Mouse (Mus musculus) forebrain, embryonic 11.5 days (tissue): Measurements from ENCODE around the gene Pdpn. TPM values are rescaled to one million over a fixed set of nuclear protein-coding genes. Genes with fewer than 3 reads are reported as not detected.

Experiments used
- ATAC-seq: fragments of 200-750 bp; cut with Nextera tagmentation; replicated peaks from 2 replicates; pipeline ENCODE4 v1.8.0; 2017; ENCODE audit warnings: moderate TSS enrichment; ENCODE audit not compliant: low FRiP score
- DNase-seq: peaks from one replicate; pipeline ENCODE4 v3.0.0-alpha.2; 2017; ENCODE audit warnings: low spot score
- H3K27ac ChIP-seq: fragments of 300-500 bp; sonication (generic); 2 replicates; pipeline ENCODE4 v1.5.1; 2014; ENCODE audit warnings: low read depth, low read length
- H3K27me3 ChIP-seq: fragments of 300-500 bp; sonication (generic); 2 replicates; pipeline ENCODE4 v1.6.1; 2014; ENCODE audit warnings: mild to moderate bottlenecking, low read length, mixed read lengths; ENCODE audit not compliant: control insufficient read depth, insufficient read depth
- H3K36me3 ChIP-seq: fragments of 300-500 bp; sonication (generic); 2 replicates; pipeline ENCODE4 v1.6.1; 2014; ENCODE audit warnings: mild to moderate bottlenecking, low read length, moderate library complexity, mixed read lengths; ENCODE audit not compliant: control insufficient read depth, insufficient read depth
- H3K4me1 ChIP-seq: fragments of 300-500 bp; sonication (generic); replicated peaks from 2 replicates; pipeline ENCODE4 v1.6.1; 2014; ENCODE audit warnings: low read length, mixed read lengths; ENCODE audit not compliant: control insufficient read depth, insufficient read depth
- H3K4me2 ChIP-seq: fragments of 300-500 bp; sonication (generic); 2 replicates; pipeline ENCODE4 v1.6.1; 2014; ENCODE audit warnings: low read depth, mild to moderate bottlenecking, low read length, moderate library complexity, mixed read lengths; ENCODE audit not compliant: severe bottlenecking
- H3K4me3 ChIP-seq: fragments of 300-500 bp; sonication (generic); 2 replicates; pipeline ENCODE4 v1.5.1; 2014; ENCODE audit warnings: low read depth, low read length
- H3K9ac ChIP-seq: fragments of 300-500 bp; sonication (generic); 2 replicates; pipeline ENCODE4 v1.6.1; 2014; ENCODE audit warnings: low read length
- H3K9me3 ChIP-seq: fragments of 300-500 bp; sonication (generic); 2 replicates; pipeline ENCODE4 v1.6.1; 2016; ENCODE audit warnings: low read length, mixed read lengths; ENCODE audit not compliant: control insufficient read depth
- WGBS: fragments of 180-500 bp; shearing (Covaris S2); extraction: QIAGEN DNeasy Blood & Tissue Kit; methylation state at CpG from one replicate; pipeline ENCODE4 v1.1.7; 2014; 5-methylcytosine and 5-hydroxymethylcytosine counted together
- polyA plus RNA-seq: library from polyadenylated mRNA; unstranded; fragments of >200 nt; fragmentation: Nextera tagmentation; extraction: Ambion mirVana; gene quantifications from 2 replicates; pipeline ENCODE4 v1.2.1, GENCODE M21; 2014

The Pdpn gene
- polyA plus RNA-seq, 1 experiment from 2014 or later: 75.8 TPM

- Histone ChIP-seq H3K27me3 (no peaks in the 10 kb centered on the region), H3K4me2 (no peak overlapping the region), H3K9ac (no peak overlapping the region), H3K4me3 (no peak overlapping the region), H3K4me1 (no peaks in the 10 kb centered on the region), H3K36me3 (no peaks in the 10 kb centered on the region), H3K27ac (no peak overlapping the region), H3K9me3 (no peaks in the 10 kb centered on the region)
- 90% methylated on average over 9 of the region's 9 CpGs for WGBS
- no peak for ATAC-seq
- DNase-seq: no peak
Observed at GRCm38 (mm10) chr4:143239615-143240201, 59.7 kb downstream of the Pdpn start.

- no peak for DNase-seq
- Histone ChIP-seq H3K4me2 (no peak overlapping the region), H3K9me3 (peaks cover 3% of the 10 kb centered on the region; the same call in 1 of the 2 replicates), H3K9ac (no peak overlapping the region), H3K4me3 (no peak overlapping the region), H3K27me3 (no peaks in the 10 kb centered on the region), H3K27ac (no peak overlapping the region), H3K4me1 (no peaks in the 10 kb centered on the region), H3K36me3 (no peaks in the 10 kb centered on the region)
- ATAC-seq: no peak
- 93% methylated on average over 5 of the region's 5 CpGs for WGBS
Observed at GRCm38 (mm10) chr4:143239117-143239516, 60.2 kb downstream of the Pdpn start.

DNA sequence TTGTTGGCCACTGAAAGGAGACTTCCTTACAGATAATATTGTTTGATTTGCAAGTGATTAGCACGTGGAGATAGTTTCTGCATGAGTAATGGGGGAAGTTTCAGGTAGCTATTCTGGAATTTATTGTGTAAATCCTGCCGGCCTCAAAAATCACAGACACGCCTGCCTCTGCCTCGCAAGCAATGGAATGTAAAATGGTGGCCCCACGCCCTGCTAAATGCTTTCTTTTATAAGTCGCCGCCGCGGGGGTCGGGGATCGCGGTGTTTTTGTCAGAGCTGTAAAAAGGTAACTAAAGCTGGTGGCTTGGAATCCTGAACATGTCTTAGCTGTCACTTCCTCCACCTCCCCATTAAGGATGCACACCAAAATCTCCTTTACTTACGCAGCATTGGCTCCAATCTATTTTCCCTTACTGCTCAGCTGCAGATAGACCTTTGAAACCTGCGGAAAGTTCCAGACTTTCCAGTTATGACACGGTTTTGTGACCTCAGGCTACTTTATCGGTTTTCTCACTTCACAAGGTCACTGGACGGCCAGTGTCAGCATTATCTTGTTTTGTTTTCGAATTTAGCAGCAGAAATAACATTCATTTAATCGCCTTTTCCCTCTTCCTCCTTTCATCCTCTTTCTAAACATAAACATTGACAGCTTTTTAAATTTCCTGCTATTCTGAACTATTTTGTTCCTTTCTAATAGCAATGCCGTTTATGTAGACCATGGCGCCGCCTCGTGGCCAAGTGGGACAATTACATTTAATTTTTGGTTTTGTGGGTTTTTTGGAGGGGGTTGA is 60.9 kb downstream of the Pdpn start:
- Histone ChIP-seq H3K9ac (no peak overlapping the region), H3K9me3 (peaks cover 3% of the 10 kb centered on the region; the same call in 1 of the 2 replicates), H3K27ac (no peak overlapping the region), H3K4me1 (no peaks in the 10 kb centered on the region), H3K36me3 (no peaks in the 10 kb centered on the region), H3K4me2 (no peak overlapping the region), H3K27me3 (no peaks in the 10 kb centered on the region), H3K4me3 (no peak overlapping the region)
- DNase-seq (peak; percentile 76), ATAC-seq (no peak)
- WGBS: 26% methylated on average over 23 of the region's 23 CpGs

DNA sequence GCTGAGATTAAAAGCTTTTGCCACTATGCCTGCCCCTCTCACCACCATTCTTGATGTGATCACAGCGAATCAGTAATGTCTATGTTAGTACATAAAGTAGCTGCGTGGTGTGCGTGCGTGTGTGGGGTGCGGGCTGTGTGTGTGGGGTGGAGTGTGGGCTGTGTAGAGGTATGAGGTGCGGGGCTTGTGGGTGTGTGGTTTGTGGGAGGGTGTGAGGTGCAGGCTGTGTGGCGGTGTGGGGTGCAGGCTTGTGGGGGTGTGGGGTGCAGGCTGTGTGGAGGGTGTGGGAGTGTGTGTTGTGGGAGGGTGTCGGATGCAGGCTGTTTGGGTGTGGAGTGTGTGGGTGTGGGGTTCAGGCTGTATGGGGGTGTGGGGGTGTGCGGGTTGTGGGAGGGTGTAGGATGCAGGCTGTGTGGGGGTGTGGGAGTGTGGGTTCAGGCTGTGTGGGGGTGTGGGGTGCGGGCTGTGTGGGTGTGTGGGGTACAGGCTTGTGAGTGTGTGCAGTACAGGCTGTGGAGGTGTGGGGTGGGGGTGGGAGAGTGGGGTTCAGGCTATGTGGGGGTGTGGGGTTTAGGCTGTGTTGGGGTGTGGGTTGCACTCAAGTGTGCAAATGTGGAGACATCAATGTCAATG is 67.5 kb downstream of the Pdpn start:
- no peak overlapping the region for H3K4me3 ChIP-seq
- no peak for DNase-seq
- H3K36me3 ChIP-seq: no peaks in the 10 kb centered on the region
- WGBS: 93% methylated on average over 10 of the region's 10 CpGs
- peak; percentile 58 for ATAC-seq
- no peaks in the 10 kb centered on the region for H3K27me3 ChIP-seq
- H3K27ac ChIP-seq: no peak overlapping the region
- H3K4me2 ChIP-seq: no peak overlapping the region
- peaks cover 3% of the 10 kb centered on the region; the same call in 1 of the 2 replicates for H3K9me3 ChIP-seq
- no peak overlapping the region for H3K9ac ChIP-seq
- no peaks in the 10 kb centered on the region for H3K4me1 ChIP-seq

GRCm38 (mm10) chr4:143231110-143231509 is 68.3 kb downstream of the Pdpn start:
- WGBS: 88% methylated on average over 3 of the region's 3 CpGs
- H3K27me3 ChIP-seq: no peaks in the 10 kb centered on the region
- H3K4me2 ChIP-seq: no peak overlapping the region
- DNase-seq (no peak), ATAC-seq (no peak)
- H3K27ac ChIP-seq: no peak overlapping the region
- H3K4me1 ChIP-seq: no peaks in the 10 kb centered on the region
- no peak overlapping the region for H3K4me3 ChIP-seq
- peaks cover 3% of the 10 kb centered on the region; the same call in 1 of the 2 replicates for H3K9me3 ChIP-seq
- no peaks in the 10 kb centered on the region for H3K36me3 ChIP-seq
- no peak overlapping the region for H3K9ac ChIP-seq

DNA sequence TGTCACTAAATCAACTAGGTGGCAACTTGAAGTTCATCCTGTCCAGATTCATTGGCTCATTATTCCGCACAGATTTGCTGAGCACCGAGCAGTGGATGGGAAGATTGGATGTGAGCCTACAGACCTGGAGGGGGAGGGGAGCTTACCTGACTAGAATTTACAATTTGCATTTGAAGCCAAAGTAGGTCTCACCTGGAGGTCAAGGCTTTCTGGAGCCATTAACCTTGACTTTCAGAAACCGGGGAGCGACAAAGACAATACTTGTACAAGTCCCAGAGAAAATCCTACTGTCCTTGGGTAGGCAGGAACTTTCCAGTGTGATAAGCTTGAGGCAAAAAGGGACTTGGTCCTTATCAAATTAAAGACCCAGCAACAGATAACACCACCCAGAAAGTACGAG is 71.4 kb downstream of the Pdpn start:
- no peaks in the 10 kb centered on the region for H3K4me1 ChIP-seq
- H3K27me3 ChIP-seq: no peaks in the 10 kb centered on the region
- H3K4me2 ChIP-seq: no peak overlapping the region
- WGBS: 81% methylated on average over 5 of the region's 5 CpGs
- no peak overlapping the region for H3K4me3 ChIP-seq
- no peaks in the 10 kb centered on the region for H3K36me3 ChIP-seq
- ATAC-seq (no peak), DNase-seq (no peak)
- no peaks in the 10 kb centered on the region for H3K9me3 ChIP-seq
- H3K9ac ChIP-seq: no peak overlapping the region
- H3K27ac ChIP-seq: no peak overlapping the region

- DNase-seq: no peak
- no peaks in the 10 kb centered on the region for H3K27me3 ChIP-seq
- no peak overlapping the region for H3K27ac ChIP-seq
- H3K9me3 ChIP-seq: no peaks in the 10 kb centered on the region
- H3K9ac ChIP-seq: no peak overlapping the region
- H3K36me3 ChIP-seq: no peaks in the 10 kb centered on the region
- 56% methylated on average over 9 of the region's 9 CpGs for WGBS
- H3K4me1 ChIP-seq: no peaks in the 10 kb centered on the region
- no peak overlapping the region for H3K4me3 ChIP-seq
- no peak for ATAC-seq
- no peak overlapping the region for H3K4me2 ChIP-seq
Observed at GRCm38 (mm10) chr4:143225886-143226285, 73.5 kb downstream of the Pdpn start.

DNA sequence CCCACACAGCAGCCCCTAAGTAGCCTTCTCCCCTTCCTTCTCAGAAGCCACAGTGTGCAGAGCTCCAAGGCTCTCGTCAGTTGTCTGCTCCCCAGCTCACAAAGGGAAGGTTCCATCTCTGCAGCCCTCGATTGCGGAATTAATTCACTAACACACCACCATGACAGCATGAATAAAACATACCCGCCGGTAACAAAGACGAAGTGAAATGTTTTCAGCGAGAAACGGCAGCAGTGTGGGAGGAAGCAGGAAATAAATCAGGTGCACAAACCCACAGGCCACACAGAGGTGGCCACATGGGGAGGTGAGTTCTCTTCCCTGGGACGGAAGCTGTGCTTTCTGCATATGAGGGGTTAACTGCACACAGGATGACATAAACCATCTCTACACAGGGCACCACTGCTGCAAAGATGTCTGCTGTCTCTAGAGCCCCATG is 80.0 kb downstream of the Pdpn start:
- H3K4me2 ChIP-seq: no peak overlapping the region
- H3K36me3 ChIP-seq: no peaks in the 10 kb centered on the region
- H3K4me1 ChIP-seq: no peaks in the 10 kb centered on the region
- H3K4me3 ChIP-seq: no peak overlapping the region
- H3K27me3 ChIP-seq: no peaks in the 10 kb centered on the region
- no peak overlapping the region for H3K27ac ChIP-seq
- H3K9ac ChIP-seq: no peak overlapping the region
- 48% methylated on average over 9 of the region's 9 CpGs for WGBS
- no peaks in the 10 kb centered on the region for H3K9me3 ChIP-seq
- DNase-seq (no peak), ATAC-seq (peak; percentile 44; the same call in 1 of the 2 replicates)
